Comparison of ENCODE assay signal across 22 mouse cellular contexts in genomic region chr9:59231186-59231585, GRCm38 (mm10).
DNase-seq lines count a peak whose midpoint lies in the region; ATAC-seq and TF ChIP-seq lines count a peak whose summit lies in the region.
"Had no signal": no experiment of that assay in that cellular context is flagged by ENCODE, and none has a peak within 500 bp of the region (broad histone marks: within the 10 kb centered on the region; RNA-seq: fewer than 3 reads in every experiment).

No protein-coding gene starts in this region.

- no peak for ATAC-seq in forebrain, embryonic 14.5 days
- no peak for ATAC-seq in forebrain, embryonic 16.5 days
- no peak for ATAC-seq in lung, postnatal 0 days
- ATAC-seq in intestine, embryonic 16.5 days, result no peak
- ATAC-seq: CD4-positive, CD25-positive, alpha-beta regulatory T cell, adult 4 months; forebrain, embryonic 15.5 days had no signal

- H3K27me3 ChIP-seq in forebrain, embryonic 14.5 days (replicated peaks; ENCODE audit: control insufficient read depth, insufficient read depth, low read length), result no peaks in the 10 kb centered on the region
- no peaks in the 10 kb centered on the region for H3K27me3 ChIP-seq in forebrain, embryonic 16.5 days (replicated peaks; ENCODE audit: control insufficient read depth, insufficient read depth, low read length)
- no peaks in the 10 kb centered on the region for H3K27me3 ChIP-seq in lung, postnatal 0 days (replicated peaks; ENCODE audit: insufficient read depth, low read length)
- H3K27me3 ChIP-seq in intestine, embryonic 16.5 days (replicated peaks; ENCODE audit: control insufficient read depth, insufficient read depth, low read length), result no peaks in the 10 kb centered on the region
- H3K27me3 ChIP-seq: embryonic facial prominence, embryonic 12.5 days; embryonic facial prominence, embryonic 15.5 days; forebrain, embryonic 15.5 days; hindbrain, embryonic 12.5 days; hindbrain, embryonic 15.5 days had no signal

- no peak for TF ChIP-seq POLR2A in lung, adult 2 months (IDR thresholded peaks at IDR 0.05; ENCODE audit: borderline replicate concordance, extremely low read depth, low read depth, low read length)

- TF ChIP-seq CTCF in lung, postnatal 0 days (IDR thresholded peaks at IDR 0.05), result no peak
- TF ChIP-seq CTCF in lung, adult 2 months (IDR thresholded peaks at IDR 0.05; ENCODE audit: insufficient read depth, low read length), result no peak

- peak; percentile 21 for DNase-seq in forebrain, embryonic 14.5 days (ENCODE audit: low spot score)
- no peak for DNase-seq in lung, postnatal 0 days (ENCODE audit: low spot score)
- DNase-seq in lung, adult 2 months, result no peak
- peak; percentile 21 for DNase-seq in brain, adult 2 months (ENCODE audit: low read depth, low spot score)
- DNase-seq: adrenal gland, adult 8-10 months; cerebellum, adult 11 months; cerebellum, adult 2 months; cerebellum, adult 9-11 months; cerebellum, postnatal 25 days; gastrocnemius, adult 2 months; gastrocnemius, postnatal 14 days; heart, adult 11 months; kidney, adult 11 months had no signal

- no peak for TF ChIP-seq EP300 in lung, postnatal 0 days (IDR thresholded peaks at IDR 0.05)

- H3K27ac ChIP-seq in forebrain, embryonic 14.5 days (ENCODE audit: low read depth, low read length), result no peak overlapping the region
- no peak overlapping the region for H3K27ac ChIP-seq in forebrain, embryonic 16.5 days (ENCODE audit: low read length)
- peak overlapping the region; percentile 40; the same call in 1 of the 2 replicates for H3K27ac ChIP-seq in lung, postnatal 0 days (ENCODE audit: low read length)
- no peak overlapping the region for H3K27ac ChIP-seq in intestine, embryonic 16.5 days (ENCODE audit: low read length)
- H3K27ac ChIP-seq: embryonic facial prominence, embryonic 12.5 days; embryonic facial prominence, embryonic 15.5 days; forebrain, embryonic 15.5 days; gastrocnemius, adult 2 months; hindbrain, embryonic 12.5 days; hindbrain, embryonic 15.5 days had no signal

- H3K36me3 ChIP-seq in forebrain, embryonic 14.5 days (ENCODE audit: control insufficient read depth, insufficient read depth, low read length), result no peaks in the 10 kb centered on the region
- H3K36me3 ChIP-seq in forebrain, embryonic 16.5 days (ENCODE audit: control insufficient read depth, insufficient read depth), result no peaks in the 10 kb centered on the region
- no peaks in the 10 kb centered on the region for H3K36me3 ChIP-seq in lung, postnatal 0 days (ENCODE audit: insufficient read depth, low read length)
- H3K36me3 ChIP-seq in intestine, embryonic 16.5 days (ENCODE audit: control insufficient read depth, insufficient read depth, low read length), result no peaks in the 10 kb centered on the region
- H3K36me3 ChIP-seq: embryonic facial prominence, embryonic 12.5 days; embryonic facial prominence, embryonic 15.5 days; forebrain, embryonic 15.5 days; hindbrain, embryonic 12.5 days; hindbrain, embryonic 15.5 days had no signal

- no peak overlapping the region for H3K4me3 ChIP-seq in forebrain, embryonic 14.5 days (ENCODE audit: low read depth, low read length)
- no peak overlapping the region for H3K4me3 ChIP-seq in forebrain, embryonic 16.5 days (replicated peaks; ENCODE audit: low read length)
- no peak overlapping the region for H3K4me3 ChIP-seq in lung, postnatal 0 days (ENCODE audit: low read depth, low read length)
- no peak overlapping the region for H3K4me3 ChIP-seq in lung, adult 2 months (replicated peaks; ENCODE audit: extremely low read depth, low read depth, low read length)
- H3K4me3 ChIP-seq in intestine, embryonic 16.5 days (ENCODE audit: low read length), result no peak overlapping the region
- H3K4me3 ChIP-seq: embryonic facial prominence, embryonic 12.5 days; embryonic facial prominence, embryonic 15.5 days; forebrain, embryonic 15.5 days; gastrocnemius, adult 2 months; hindbrain, embryonic 12.5 days; hindbrain, embryonic 15.5 days had no signal

- no peaks in the 10 kb centered on the region for H3K9me3 ChIP-seq in forebrain, embryonic 14.5 days (replicated peaks; ENCODE audit: control insufficient read depth, low read length)
- no peaks in the 10 kb centered on the region for H3K9me3 ChIP-seq in forebrain, embryonic 16.5 days (ENCODE audit: control insufficient read depth, low read length)
- no peaks in the 10 kb centered on the region for H3K9me3 ChIP-seq in lung, postnatal 0 days (ENCODE audit: low read length)
- H3K9me3 ChIP-seq in intestine, embryonic 16.5 days (ENCODE audit: control insufficient read depth, low read length), result 0 out of 2 replicates have a peak, but pooled peaks cover 5% of the 10 kb centered on the region
- H3K9me3 ChIP-seq: embryonic facial prominence, embryonic 12.5 days; embryonic facial prominence, embryonic 15.5 days; forebrain, embryonic 15.5 days; hindbrain, embryonic 12.5 days; hindbrain, embryonic 15.5 days had no signal

- H3K9ac ChIP-seq in forebrain, embryonic 14.5 days (ENCODE audit: low read length), result no peak overlapping the region
- H3K9ac ChIP-seq in forebrain, embryonic 16.5 days (replicated peaks; ENCODE audit: low read depth, low read length), result no peak overlapping the region
- no peak overlapping the region for H3K9ac ChIP-seq in lung, postnatal 0 days (replicated peaks; ENCODE audit: low read depth)
- H3K9ac ChIP-seq in intestine, embryonic 16.5 days (ENCODE audit: low read depth, low read length), result no peak overlapping the region
- H3K9ac ChIP-seq: embryonic facial prominence, embryonic 12.5 days; embryonic facial prominence, embryonic 15.5 days; forebrain, embryonic 15.5 days; hindbrain, embryonic 12.5 days; hindbrain, embryonic 15.5 days had no signal

- no peak overlapping the region for H3K4me2 ChIP-seq in forebrain, embryonic 14.5 days (ENCODE audit: low read length)
- no peak overlapping the region for H3K4me2 ChIP-seq in forebrain, embryonic 16.5 days (ENCODE audit: low read length)
- H3K4me2 ChIP-seq in lung, postnatal 0 days (replicated peaks; ENCODE audit: low read depth, low read length), result no peak overlapping the region
- H3K4me2 ChIP-seq in intestine, embryonic 16.5 days (ENCODE audit: low read depth, low read length), result no peak overlapping the region
- H3K4me2 ChIP-seq: embryonic facial prominence, embryonic 12.5 days; embryonic facial prominence, embryonic 15.5 days; forebrain, embryonic 15.5 days; heart, embryonic 11.5 days; hindbrain, embryonic 12.5 days; hindbrain, embryonic 15.5 days had no signal

- WGBS in forebrain, embryonic 14.5 days, result 61% methylated on average over 5 of the region's 5 CpGs
- WGBS in forebrain, embryonic 16.5 days, result 38% methylated on average over 5 of the region's 5 CpGs
- WGBS in lung, postnatal 0 days, result 63% methylated on average over 5 of the region's 5 CpGs
- 65% methylated on average over 5 of the region's 5 CpGs for WGBS in lung, adult 2 months
- 69% methylated on average over 5 of the region's 5 CpGs for WGBS in intestine, embryonic 16.5 days

- H3K4me1 ChIP-seq in forebrain, embryonic 14.5 days (ENCODE audit: control insufficient read depth, insufficient read depth, low read length), result no peaks in the 10 kb centered on the region
- H3K4me1 ChIP-seq in forebrain, embryonic 16.5 days (replicated peaks; ENCODE audit: control insufficient read depth, insufficient read depth, low read length), result peaks cover 7% of the 10 kb centered on the region; the same call in 1 of the 2 replicates
- H3K4me1 ChIP-seq in lung, postnatal 0 days (ENCODE audit: insufficient read depth, low read depth, low read length), result no peaks in the 10 kb centered on the region; the same call in 1 of the 2 replicates
- no peaks in the 10 kb centered on the region; the same call in 1 of the 2 replicates for H3K4me1 ChIP-seq in lung, adult 2 months (ENCODE audit: control insufficient read depth, insufficient read depth, low read length)
- no peaks in the 10 kb centered on the region for H3K4me1 ChIP-seq in intestine, embryonic 16.5 days (ENCODE audit: control insufficient read depth, insufficient read depth, low read length)
- H3K4me1 ChIP-seq: embryonic facial prominence, embryonic 12.5 days; embryonic facial prominence, embryonic 15.5 days; hindbrain, embryonic 12.5 days; hindbrain, embryonic 15.5 days had no signal

Comparison
In these comparisons a context has a peak if more than half of its experiments do, and no peak if none do; other contexts are left out.
1. DNase-seq: peak in forebrain, embryonic 14.5 days (single experiment) and brain, adult 2 months (single experiment); none in lung, postnatal 0 days (single experiment) and lung, adult 2 months (single experiment).